Comparison of ENCODE assay signal across 9 mouse cellular contexts in genomic region chr11:28852361-28852919, GRCm38 (mm10). TPM values are rescaled to one million over a fixed set of nuclear protein-coding genes. Genes with fewer than 3 reads are reported as not detected.
DNase-seq lines count a peak whose midpoint lies in the region; ATAC-seq and TF ChIP-seq lines count a peak whose summit lies in the region.
"Had no signal": no experiment of that assay in that cellular context is flagged by ENCODE, and none has a peak within 500 bp of the region (broad histone marks: within the 10 kb centered on the region; RNA-seq: fewer than 3 reads in every experiment).

No protein-coding gene starts in this region.

- DNase-seq in liver, embryonic 11.5 days (ENCODE audit: low spot score), result no peak
- no peak for DNase-seq in liver, postnatal 0 days
- DNase-seq in hindbrain, postnatal 0 days (ENCODE audit: low spot score), result no peak
- DNase-seq in gastrocnemius, adult 18-20 months (ENCODE audit: low spot score), result no peak

- peak overlapping the region; percentile 73 for H3K4me2 ChIP-seq in liver, embryonic 11.5 days
- no peak overlapping the region for H3K4me2 ChIP-seq in liver, postnatal 0 days (ENCODE audit: low read depth, low read length)
- peak overlapping the region; percentile 67 for H3K4me2 ChIP-seq in hindbrain, postnatal 0 days (ENCODE audit: low read depth, low read length)
- H3K4me2 ChIP-seq in neural tube, embryonic 12.5 days (replicated peaks), result peak overlapping the region; percentile 89

- no peak for TF ChIP-seq CTCF in liver, postnatal 0 days (IDR thresholded peaks at IDR 0.05; ENCODE audit: low read depth)
- TF ChIP-seq CTCF in embryonic fibroblast, embryonic 13.5 days (IDR thresholded peaks at IDR 0.05; ENCODE audit: borderline replicate concordance, insufficient read depth, low read length), result no peak
- no peak for TF ChIP-seq CTCF in hindbrain, postnatal 0 days (IDR thresholded peaks at IDR 0.05; ENCODE audit: low read depth)

- H3K27ac ChIP-seq in liver, embryonic 11.5 days (ENCODE audit: low read depth, low read length), result no peak overlapping the region
- no peak overlapping the region for H3K27ac ChIP-seq in liver, postnatal 0 days (ENCODE audit: low read depth)
- H3K27ac ChIP-seq in embryonic fibroblast, embryonic 13.5 days (ENCODE audit: insufficient read depth, low read length), result 0 out of 2 replicates have a peak overlapping the region, but pooled peaks have one; percentile 36
- H3K27ac ChIP-seq in hindbrain, postnatal 0 days, result no peak overlapping the region
- no peak overlapping the region for H3K27ac ChIP-seq in neural tube, embryonic 12.5 days

- H3K36me3 ChIP-seq in liver, embryonic 11.5 days (ENCODE audit: control insufficient read depth, insufficient read depth, low read length), result no peaks in the 10 kb centered on the region
- H3K36me3 ChIP-seq in liver, postnatal 0 days (replicated peaks; ENCODE audit: insufficient read depth, low read length), result no peaks in the 10 kb centered on the region
- no peaks in the 10 kb centered on the region for H3K36me3 ChIP-seq in hindbrain, postnatal 0 days (ENCODE audit: insufficient read depth, low read length)
- no peaks in the 10 kb centered on the region for H3K36me3 ChIP-seq in neural tube, embryonic 12.5 days

- WGBS in liver, embryonic 11.5 days, result 18% methylated on average over 6 of the region's 6 CpGs
- 28% methylated on average over 6 of the region's 6 CpGs for WGBS in liver, postnatal 0 days (ENCODE audit: insufficient replicate concordance)
- WGBS in hindbrain, postnatal 0 days, result 45% methylated on average over 6 of the region's 6 CpGs
- 42% methylated on average over 6 of the region's 6 CpGs for WGBS in neural tube, embryonic 12.5 days

- TF ChIP-seq POLR2A in embryonic fibroblast, embryonic 13.5 days (IDR thresholded peaks at IDR 0.05; ENCODE audit: low read depth, low read length), result no peak

- no peaks in the 10 kb centered on the region for H3K9me3 ChIP-seq in liver, embryonic 11.5 days (ENCODE audit: control insufficient read depth, low read length)
- no peaks in the 10 kb centered on the region for H3K9me3 ChIP-seq in liver, postnatal 0 days (ENCODE audit: low read length)
- no peaks in the 10 kb centered on the region for H3K9me3 ChIP-seq in hindbrain, postnatal 0 days (ENCODE audit: low read length)
- no peaks in the 10 kb centered on the region for H3K9me3 ChIP-seq in neural tube, embryonic 12.5 days

- H3K9ac ChIP-seq in liver, embryonic 11.5 days (ENCODE audit: low read depth, low read length), result no peak overlapping the region
- H3K9ac ChIP-seq in liver, postnatal 0 days (replicated peaks), result no peak overlapping the region
- H3K9ac ChIP-seq in hindbrain, postnatal 0 days (replicated peaks; ENCODE audit: low read length), result no peak overlapping the region
- H3K9ac ChIP-seq in neural tube, embryonic 12.5 days, result no peak overlapping the region

- no peak for ATAC-seq in liver, embryonic 11.5 days (replicated peaks; ENCODE audit: low FRiP score)
- ATAC-seq in liver, postnatal 0 days, result no peak
- ATAC-seq in hindbrain, postnatal 0 days, result no peak
- ATAC-seq in neural tube, embryonic 12.5 days (ENCODE audit: low FRiP score, low read depth), result no peak
- no peak for ATAC-seq in megakaryocyte-erythroid progenitor cell, adult 5-6 weeks (replicated peaks; ENCODE audit: low FRiP score, low TSS enrichment, poor library complexity, severe bottlenecking)
- no peak for ATAC-seq in activated CD4-positive, CD25-positive, alpha-beta regulatory T cell, adult 4 months

- no peak for TF ChIP-seq EP300 in liver, postnatal 0 days (IDR thresholded peaks at IDR 0.05; ENCODE audit: low read depth)

- H3K27me3 ChIP-seq in liver, embryonic 11.5 days (replicated peaks; ENCODE audit: control insufficient read depth, insufficient read depth, low read length), result peaks cover 5% of the 10 kb centered on the region
- H3K27me3 ChIP-seq in liver, postnatal 0 days (ENCODE audit: insufficient read depth, low read length), result peaks cover 8% of the 10 kb centered on the region; the same call in 1 of the 2 replicates
- no peaks in the 10 kb centered on the region for H3K27me3 ChIP-seq in hindbrain, postnatal 0 days (ENCODE audit: insufficient read depth, low read length)
- H3K27me3 ChIP-seq in neural tube, embryonic 12.5 days (replicated peaks), result peaks cover 17% of the 10 kb centered on the region

- H3K4me1 ChIP-seq in liver, embryonic 11.5 days (replicated peaks; ENCODE audit: control insufficient read depth, insufficient read depth, low read length), result no peaks in the 10 kb centered on the region
- H3K4me1 ChIP-seq in liver, postnatal 0 days (ENCODE audit: insufficient read depth), result no peaks in the 10 kb centered on the region
- H3K4me1 ChIP-seq in embryonic fibroblast, embryonic 13.5 days (ENCODE audit: control insufficient read depth, insufficient read depth, low read length), result peaks cover 18% of the 10 kb centered on the region
- peaks cover 8% of the 10 kb centered on the region; the same call in 1 of the 2 replicates for H3K4me1 ChIP-seq in hindbrain, postnatal 0 days (ENCODE audit: insufficient read depth, low read length)
- H3K4me1 ChIP-seq in neural tube, embryonic 12.5 days, result peaks cover 8% of the 10 kb centered on the region

- peak overlapping the region; percentile 50; the same call in 1 of the 2 replicates for H3K4me3 ChIP-seq in liver, embryonic 11.5 days (ENCODE audit: low read depth, low read length)
- H3K4me3 ChIP-seq in liver, postnatal 0 days (ENCODE audit: low read depth, low read length), result no peak overlapping the region
- H3K4me3 ChIP-seq in embryonic fibroblast, embryonic 13.5 days (ENCODE audit: insufficient read depth, low read length), result no peak overlapping the region
- H3K4me3 ChIP-seq in hindbrain, postnatal 0 days (ENCODE audit: low read length), result peak overlapping the region; percentile 40; the same call in 1 of the 2 replicates
- H3K4me3 ChIP-seq in neural tube, embryonic 12.5 days, result peak overlapping the region; percentile 42; the same call in 1 of the 2 replicates
- H3K4me3 ChIP-seq: myocyte had no signal

RNA-seq across cellular contexts. Expression of gene Efemp1, which starts 0.6 kb away (rescaled TPM):
- 9.5 and 10.0 TPM in 2 replicates for polyA plus RNA-seq in liver, embryonic 11.5 days (2014; fragmentation: Nextera tagmentation; extraction: Ambion mirVana)
- polyA plus RNA-seq in liver, postnatal 0 days (2015; fragmentation: Nextera tagmentation; extraction: Ambion mirVana), result 2.3 and 2.5 TPM in 2 replicates
- polyA plus RNA-seq in embryonic fibroblast, embryonic 13.5 days (2011; ENCODE audit: insufficient read length, low read depth, missing spikeins), result 79.5 and 103 TPM in 2 replicates
- total RNA-seq in hindbrain, postnatal 0 days (2014; rRNA removed), result 7.1 and 8.7 TPM in 2 replicates
- 9.1 and 10.3 TPM in 2 replicates for polyA plus RNA-seq in hindbrain, postnatal 0 days (2015; fragmentation: Nextera tagmentation; extraction: Ambion mirVana)
- polyA plus RNA-seq in neural tube, embryonic 12.5 days (2016; fragmentation: Nextera tagmentation; extraction: Ambion mirVana), result 9.6 and 11.8 TPM in 2 replicates
- not detected in 2 replicates for total RNA-seq in megakaryocyte-erythroid progenitor cell, adult 5-6 weeks (2014; fragmentation: Nextera tagmentation)
- total RNA-seq in megakaryocyte-erythroid progenitor cell, adult 5-6 weeks (2017), result not detected in 2 replicates
- total RNA-seq in gastrocnemius, adult 18-20 months (2021), result 10 to 100 TPM in 1 of 2 experiments, 1 to 10 TPM in 1; 6.6 to 15.0 TPM
- polyA plus RNA-seq in activated CD4-positive, CD25-positive, alpha-beta regulatory T cell, adult 4 months (2017; shearing (Covaris generic)), result not detected

Comparison
In these comparisons a context has a peak if more than half of its experiments do, and no peak if none do; other contexts are left out.
1. H3K4me3 ChIP-seq: peak in liver, embryonic 11.5 days (single experiment), hindbrain, postnatal 0 days (single experiment) and neural tube, embryonic 12.5 days (single experiment); none in liver, postnatal 0 days (single experiment) and embryonic fibroblast, embryonic 13.5 days (single experiment).